Mouse (Mus musculus) fat pad, adult 2 months (tissue): ENCODE measurements at regions not wholly inside any gene's neighbourhood (a gene's known extent, or its start where the extent isn't known, plus 50 kb on each side); places are given as distances from the start of the nearest gene placed in this dataset.

Experiments
- DNase-seq: peaks from one replicate; pipeline ENCODE4 v3.0.0-alpha.2; 2011; ENCODE audit warnings: low read depth, low spot score; ENCODE audit errors: extremely low read depth

- no peak for DNase-seq
Measured at GRCm38 (mm10) chr8:89220870-89221269, 176.9 kb upstream of the Sall1 start.

GRCm38 (mm10) chr8:89220381-89220780, 176.4 kb upstream of the Sall1 start:
- no peak for DNase-seq

GRCm38 (mm10) chr8:89219156-89219555, 175.2 kb upstream of the Sall1 start:
- DNase-seq = no peak

GRCm38 (mm10) chr8:89217689-89218088, 173.7 kb upstream of the Sall1 start:
- DNase-seq = no peak

- no peak for DNase-seq
Measured at GRCm38 (mm10) chr8:89211931-89212330, 168.0 kb upstream of the Sall1 start.

- DNase-seq = no peak
Measured at GRCm38 (mm10) chr8:89210684-89211083, 166.7 kb upstream of the Sall1 start.

- no peak for DNase-seq
Measured at GRCm38 (mm10) chr8:89207891-89208290, 163.9 kb upstream of the Sall1 start.

GRCm38 (mm10) chr8:89202484-89203096, 158.6 kb upstream of the Sall1 start:
- no peak for DNase-seq

- DNase-seq = no peak
Measured at GRCm38 (mm10) chr8:89200301-89200700, 156.3 kb upstream of the Sall1 start.

- DNase-seq = no peak
Measured at GRCm38 (mm10) chr8:89185314-89185713, 141.4 kb upstream of the Sall1 start.

- no peak for DNase-seq
Measured at GRCm38 (mm10) chr8:89175631-89176030, 131.7 kb upstream of the Sall1 start.

- no peak for DNase-seq
Measured at GRCm38 (mm10) chr8:89171561-89171960, 127.6 kb upstream of the Sall1 start.

- no peak for DNase-seq
Measured at GRCm38 (mm10) chr8:89169484-89169883, 125.5 kb upstream of the Sall1 start.

GRCm38 (mm10) chr8:89167026-89167425, 123.1 kb upstream of the Sall1 start:
- DNase-seq = no peak

- DNase-seq = no peak
Measured at GRCm38 (mm10) chr8:89156909-89157308, 112.9 kb upstream of the Sall1 start.

- DNase-seq = no peak
Measured at GRCm38 (mm10) chr8:89153605-89154004, 109.6 kb upstream of the Sall1 start.

- DNase-seq = no peak
Measured at GRCm38 (mm10) chr8:89152867-89153595, 109.1 kb upstream of the Sall1 start.

- DNase-seq = no peak
Measured at GRCm38 (mm10) chr8:89152331-89152730, 108.4 kb upstream of the Sall1 start.

- no peak for DNase-seq
Measured at GRCm38 (mm10) chr8:89150952-89151351, 107.0 kb upstream of the Sall1 start.

GRCm38 (mm10) chr8:89141529-89142235, 97.7 kb upstream of the Sall1 start:
- no peak for DNase-seq

- no peak for DNase-seq
Measured at GRCm38 (mm10) chr8:89139876-89140275, 95.9 kb upstream of the Sall1 start.
